ENCODE assay signal across 18 mouse cellular contexts in the genomic region with DNA sequence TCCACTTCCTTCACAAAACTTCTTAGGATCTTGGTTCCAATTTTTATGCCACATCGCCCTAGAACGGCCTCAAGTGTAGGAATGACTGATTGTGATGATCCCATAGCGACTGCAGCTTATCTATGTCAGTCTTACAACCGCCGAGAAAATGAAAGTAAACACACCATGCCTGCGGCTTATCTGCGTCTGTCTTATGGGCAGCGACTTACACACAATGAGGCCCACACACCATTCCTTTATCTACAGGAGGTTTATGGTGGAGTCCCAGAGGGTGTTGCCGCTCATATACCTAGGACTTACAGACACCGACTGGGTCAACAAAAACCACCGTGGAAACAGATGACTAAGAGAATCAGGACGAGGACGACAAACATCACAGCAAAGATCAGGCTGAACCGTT.
"Had no signal": no experiment of that assay in that cellular context is flagged by ENCODE, and none has a peak within 500 bp of the region (broad histone marks: within the 10 kb centered on the region; RNA-seq: fewer than 3 reads in every experiment).

No protein-coding gene starts in this region.

- H3K27ac ChIP-seq: limb, embryonic 12.5 days; limb, embryonic 15.5 days; liver, embryonic 14.5 days; midbrain, embryonic 10.5 days; midbrain, embryonic 13.5 days had no signal

- H3K9me3 ChIP-seq: limb, embryonic 12.5 days; limb, embryonic 15.5 days; midbrain, embryonic 10.5 days; midbrain, embryonic 13.5 days had no signal

- H3K4me3 ChIP-seq: limb, embryonic 12.5 days; limb, embryonic 15.5 days; megakaryocyte, embryonic 14.5 days; midbrain, embryonic 10.5 days; midbrain, embryonic 13.5 days had no signal

- DNase-seq: kidney, postnatal 14 days; kidney, postnatal 4 days; left cerebral cortex, postnatal 4 days; liver, postnatal 0 days; lung, embryonic 14.5 days; lung, postnatal 36 days; thymus, adult 2 months; thymus, postnatal 14 days; thymus, postnatal 4 days had no signal

- ATAC-seq: liver, postnatal 0 days; lung, postnatal 0 days; midbrain, embryonic 13.5 days; midbrain, embryonic 16.5 days had no signal

- H3K9ac ChIP-seq: limb, embryonic 12.5 days; limb, embryonic 15.5 days; liver, embryonic 14.5 days; liver, postnatal 0 days; lung, embryonic 14.5 days; midbrain, embryonic 13.5 days had no signal

- H3K36me3 ChIP-seq: limb, embryonic 12.5 days; limb, embryonic 15.5 days; midbrain, embryonic 10.5 days; midbrain, embryonic 13.5 days had no signal

- H3K27me3 ChIP-seq: limb, embryonic 12.5 days; limb, embryonic 15.5 days; megakaryocyte, embryonic 14.5 days; midbrain, embryonic 13.5 days had no signal

- H3K4me1 ChIP-seq: limb, embryonic 12.5 days; limb, embryonic 15.5 days; megakaryocyte, embryonic 14.5 days; midbrain, embryonic 10.5 days; midbrain, embryonic 13.5 days had no signal

- H3K4me2 ChIP-seq: limb, embryonic 12.5 days; limb, embryonic 15.5 days; liver, embryonic 11.5 days; lung, embryonic 14.5 days; midbrain, embryonic 13.5 days had no signal
